Mouse (Mus musculus) splenic B cell, adult 2 months (primary cell): ENCODE results near the gene Cd72.

ENCODE experiments used
- DNase-seq: peaks from one replicate; pipeline ENCODE4 v3.0.0-alpha.2; 2011; ENCODE audit warnings: low read depth, low spot score
- H3K27me3 ChIP-seq: 2 replicates; pipeline ENCODE4 v1.6.1; 2012; ENCODE audit warnings: mild to moderate bottlenecking, low read length, moderate library complexity, mixed read lengths; ENCODE audit not compliant: control insufficient read depth, poor library complexity, insufficient read depth, severe bottlenecking
- H3K36me3 ChIP-seq: 2 replicates; pipeline ENCODE4 v1.6.1; 2012; ENCODE audit warnings: mild to moderate bottlenecking, low read length, moderate library complexity, mixed read lengths; ENCODE audit not compliant: control insufficient read depth, poor library complexity, insufficient read depth, severe bottlenecking

The Cd72 gene

GRCm38 (mm10) chr4:43407071-43407920, 47.1 kb downstream of the Cd72 start:
- no peaks in the 10 kb centered on the region for H3K27me3 ChIP-seq
- no peaks in the 10 kb centered on the region for H3K36me3 ChIP-seq
- no peak for DNase-seq

DNA sequence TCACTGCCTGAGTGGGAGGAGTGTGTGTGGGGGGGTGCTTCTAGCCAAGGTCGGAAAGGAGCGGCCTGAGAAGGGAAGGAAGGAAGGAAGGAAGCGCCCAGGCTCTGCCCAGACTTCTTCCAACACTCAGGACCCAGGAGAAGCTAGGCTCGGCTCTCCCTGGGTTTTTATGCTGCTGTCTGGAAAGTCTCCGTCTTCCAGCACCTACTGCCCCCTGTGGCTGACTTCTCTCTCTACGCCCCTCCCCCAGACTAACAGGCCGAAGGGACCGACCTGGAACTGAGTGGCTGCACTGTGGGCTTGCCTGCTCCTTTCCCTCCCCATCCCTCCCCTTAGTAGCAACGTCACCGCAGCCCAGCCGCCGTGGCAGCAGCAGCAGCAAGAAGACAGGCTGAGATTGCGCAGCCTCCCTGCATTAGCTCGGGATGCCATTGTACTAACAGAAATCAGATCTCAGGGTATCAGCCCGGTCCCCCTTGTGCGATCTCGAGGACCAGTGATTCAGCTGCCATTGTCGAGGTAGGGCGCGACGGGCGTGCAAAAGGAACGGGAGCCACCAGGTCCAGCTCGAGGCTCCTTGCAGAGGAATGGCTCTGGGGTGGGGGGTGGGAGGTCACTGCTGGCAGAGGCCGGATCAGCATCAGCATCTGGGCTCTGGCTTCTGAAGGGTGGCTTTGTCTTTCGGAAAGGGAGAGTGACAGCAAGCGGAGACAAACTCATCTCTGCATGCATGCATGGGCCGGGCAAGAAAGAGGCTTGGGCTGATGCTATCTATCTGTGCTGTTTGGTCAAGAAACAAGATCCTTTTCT, 48.1 kb downstream of the Cd72 start:
- no peak for DNase-seq
- H3K27me3 ChIP-seq, result no peaks in the 10 kb centered on the region
- H3K36me3 ChIP-seq, result no peaks in the 10 kb centered on the region

GRCm38 (mm10) chr4:43404697-43405096, 49.7 kb downstream of the Cd72 start:
- Histone ChIP-seq H3K27me3 (no peaks in the 10 kb centered on the region), H3K36me3 (no peaks in the 10 kb centered on the region)
- no peak for DNase-seq

DNA sequence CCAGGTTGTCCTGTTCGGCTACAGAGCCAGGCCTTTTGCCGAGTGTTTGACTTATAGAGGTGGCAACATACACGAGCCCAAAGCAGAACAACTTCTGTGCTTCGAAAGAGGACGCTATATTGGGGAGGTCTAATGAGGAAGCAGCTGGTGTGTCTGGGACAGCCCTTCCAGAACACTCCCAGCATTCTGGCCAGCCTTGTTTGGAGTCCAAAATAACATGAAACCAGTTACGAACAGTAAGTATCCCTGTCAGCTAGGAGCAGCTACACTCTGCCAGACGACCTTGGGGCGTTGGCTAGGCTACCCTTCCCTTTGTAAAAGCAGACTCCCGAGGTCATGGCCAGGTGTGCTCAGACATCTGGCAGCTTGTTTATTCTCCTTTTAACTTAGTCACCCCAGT, 52.2 kb downstream of the Cd72 start:
- Histone ChIP-seq H3K27me3 (no peaks in the 10 kb centered on the region), H3K36me3 (no peaks in the 10 kb centered on the region)
- no peak for DNase-seq

DNA sequence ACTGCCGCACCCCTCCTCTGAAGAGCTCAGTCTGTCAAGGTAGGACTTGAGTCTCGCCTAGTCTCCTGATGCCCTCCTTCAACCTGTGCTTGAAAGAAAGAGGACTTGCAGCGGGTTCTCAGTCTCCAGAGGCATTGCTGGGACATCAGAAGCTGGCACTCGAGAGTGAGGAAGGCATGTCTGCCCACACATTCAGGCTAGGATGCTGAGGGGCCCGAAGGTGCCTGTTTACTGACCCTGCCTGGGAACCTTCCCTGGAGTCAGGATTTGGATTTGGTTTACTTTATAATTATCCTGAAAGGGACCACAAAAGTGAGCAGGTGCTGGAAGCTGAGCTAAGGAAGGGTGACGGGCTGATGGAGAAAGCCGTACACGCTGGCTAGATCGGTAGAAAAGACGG, 52.9 kb downstream of the Cd72 start:
- H3K36me3 ChIP-seq, result no peaks in the 10 kb centered on the region
- no peaks in the 10 kb centered on the region for H3K27me3 ChIP-seq
- no peak for DNase-seq

DNA sequence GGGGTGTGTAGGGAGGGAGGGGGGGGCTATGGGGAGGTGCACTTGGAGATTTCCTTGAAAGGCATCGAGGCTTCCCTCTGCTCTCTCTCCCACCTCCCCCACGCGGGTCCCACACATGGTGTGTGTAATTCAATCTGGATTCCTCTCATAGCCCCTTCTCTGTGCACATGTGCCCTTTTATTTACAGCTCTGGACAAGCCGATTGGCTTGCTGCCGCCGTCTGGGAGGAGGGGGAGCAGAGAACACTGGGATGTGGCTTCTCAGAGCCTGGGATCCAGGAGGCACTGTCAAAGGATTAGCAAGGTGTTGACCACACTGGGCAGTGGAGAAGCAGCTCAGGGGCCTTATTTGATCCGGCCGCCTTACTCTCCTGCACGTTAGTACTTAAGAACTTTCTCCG, 53.5 kb downstream of the Cd72 start:
- DNase-seq, result no peak
- Histone ChIP-seq H3K36me3 (no peaks in the 10 kb centered on the region), H3K27me3 (no peaks in the 10 kb centered on the region)

DNA sequence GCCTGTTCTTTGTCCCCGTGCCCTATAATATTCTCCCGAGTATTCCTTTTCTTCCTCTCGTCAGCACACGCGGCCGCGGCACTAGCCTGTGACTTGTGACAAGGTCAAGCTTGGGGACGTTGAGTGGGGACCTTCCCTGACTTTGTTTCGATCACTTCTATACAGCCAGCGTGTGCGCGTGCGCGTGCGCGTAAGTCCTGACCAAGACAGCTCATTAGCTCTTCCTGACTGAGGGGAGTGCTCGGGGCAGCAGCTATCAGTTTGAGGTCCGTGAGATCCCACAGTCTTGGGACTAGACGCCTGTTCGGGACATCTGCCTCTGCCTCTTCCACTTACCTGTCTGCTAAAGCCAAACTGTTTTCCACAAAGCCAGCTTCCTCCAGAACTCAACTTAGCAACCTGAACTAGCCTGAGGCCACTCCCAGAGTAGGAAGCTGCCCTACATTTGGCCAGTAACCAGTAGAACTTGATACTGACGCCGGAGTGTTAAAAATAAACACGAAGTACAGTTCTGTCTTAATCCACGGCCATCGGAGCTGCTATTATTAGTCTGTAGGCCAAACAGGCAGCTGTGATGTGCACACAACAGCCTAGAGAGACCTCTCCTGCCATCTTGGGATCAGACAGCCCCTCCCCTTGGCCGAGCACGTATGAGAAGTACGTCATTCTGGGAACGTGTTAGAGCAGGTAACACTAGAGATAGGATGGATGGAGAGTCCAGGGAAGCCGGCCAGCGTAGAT, 54.9 kb downstream of the Cd72 start:
- Histone ChIP-seq H3K36me3 (no peaks in the 10 kb centered on the region), H3K27me3 (no peaks in the 10 kb centered on the region)
- no peak for DNase-seq

DNA sequence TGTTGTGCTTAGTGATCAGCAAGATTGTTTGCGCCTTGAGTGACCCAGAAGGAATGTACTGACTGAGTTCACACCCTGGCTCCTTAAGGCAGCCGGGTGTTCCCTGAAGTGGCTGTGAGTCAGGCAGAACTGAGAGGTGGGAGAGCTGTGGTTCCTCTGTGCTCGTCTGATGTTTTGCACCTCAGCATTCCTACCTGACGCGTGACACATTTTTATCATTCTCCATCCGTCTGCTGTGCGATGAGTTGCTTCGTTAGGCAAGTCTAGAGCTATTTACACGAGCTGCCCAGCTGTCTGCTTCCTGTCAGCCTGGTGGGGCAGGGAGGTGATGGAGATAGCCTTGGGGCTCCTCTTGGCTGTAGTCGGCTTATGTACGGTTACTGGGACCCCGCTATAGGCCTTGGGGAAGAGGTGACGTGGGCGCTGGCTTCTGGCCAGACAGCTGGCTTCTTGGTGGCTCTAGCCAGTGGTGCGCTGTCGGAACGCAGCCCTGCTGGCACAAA, 55.5 kb downstream of the Cd72 start:
- Histone ChIP-seq H3K36me3 (no peaks in the 10 kb centered on the region), H3K27me3 (no peaks in the 10 kb centered on the region)
- no peak for DNase-seq

GRCm38 (mm10) chr4:43398014-43398413, 56.4 kb downstream of the Cd72 start:
- no peaks in the 10 kb centered on the region for H3K27me3 ChIP-seq
- DNase-seq, result no peak
- no peaks in the 10 kb centered on the region for H3K36me3 ChIP-seq
